Mouse (Mus musculus) G1E (cell line): ENCODE measurements around the gene Selenok.

Source experiments
- CTCF ChIP-seq: IDR thresholded peaks from 2 replicates; pipeline ENCODE4 v1.5.1; 2012; ENCODE audit warnings: low read depth, low read length, inconsistent platforms, mixed read lengths
- GATA1 ChIP-seq: IDR thresholded peaks from 2 replicates; pipeline ENCODE4 v1.6.1; 2012; ENCODE audit warnings: borderline replicate concordance, low read length, inconsistent platforms, mixed read lengths
- TAL1 ChIP-seq: conservative IDR thresholded peaks from 2 replicates; pipeline ENCODE4 v1.6.1; 2012; ENCODE audit warnings: low read depth, low read length, inconsistent platforms, mixed read lengths

GRCm38 (mm10) chr14:29998747-29999474, 30.8 kb downstream of the Selenok start:
- TF ChIP-seq CTCF: no peak
- TF ChIP-seq GATA1: no peak
- TF ChIP-seq TAL1: no peak
